Mouse (Mus musculus) hindbrain, embryonic 15.5 days (tissue): ENCODE data around the gene Armc6. TPM values are rescaled to one million over a fixed set of nuclear protein-coding genes. Genes with fewer than 3 reads are reported as not detected.

Experiments
- ATAC-seq: fragments of 200-750 bp; cut with Nextera tagmentation; 2 replicates; pipeline ENCODE4 v1.8.0; 2017; ENCODE audit warnings: low read depth, moderate number of reproducible peaks, moderate TSS enrichment; ENCODE audit not compliant: low FRiP score
- H3K27ac ChIP-seq: fragments of 300-500 bp; sonication (generic); replicated peaks from 2 replicates; pipeline ENCODE4 v1.5.1; 2015; ENCODE audit warnings: mild to moderate bottlenecking, inconsistent platforms
- H3K27me3 ChIP-seq: fragments of 300-500 bp; sonication (generic); 2 replicates; pipeline ENCODE4 v1.6.1; 2015; ENCODE audit warnings: control low read depth, inconsistent platforms
- H3K36me3 ChIP-seq: fragments of 300-500 bp; sonication (generic); 2 replicates; pipeline ENCODE4 v1.6.1; 2015; ENCODE audit warnings: control low read depth, inconsistent platforms
- H3K4me1 ChIP-seq: fragments of 300-500 bp; sonication (generic); replicated peaks from 2 replicates; pipeline ENCODE4 v1.6.1; 2015; ENCODE audit warnings: control low read depth, inconsistent platforms
- H3K4me2 ChIP-seq: fragments of 300-500 bp; sonication (generic); 2 replicates; pipeline ENCODE4 v1.6.1; 2015; ENCODE audit warnings: moderate library complexity, mild to moderate bottlenecking, inconsistent platforms
- H3K4me3 ChIP-seq: fragments of 300-500 bp; sonication (generic); 2 replicates; pipeline ENCODE4 v1.5.1; 2015; ENCODE audit warnings: mild to moderate bottlenecking, inconsistent platforms
- H3K9ac ChIP-seq: fragments of 300-500 bp; sonication (generic); 2 replicates; pipeline ENCODE4 v1.6.1; 2015; ENCODE audit warnings: inconsistent platforms
- H3K9me3 ChIP-seq: fragments of 300-500 bp; sonication (generic); 2 replicates; pipeline ENCODE4 v1.6.1; 2016; ENCODE audit warnings: control low read depth, inconsistent platforms
- WGBS: fragments of 180-500 bp; shearing (Covaris S2); methylation state at CpG from one replicate; pipeline ENCODE4 v1.1.7; 2015; 5-methylcytosine and 5-hydroxymethylcytosine counted together
- polyA plus RNA-seq: library from polyadenylated mRNA; unstranded; fragments of >200 nt; fragmentation: Nextera tagmentation; extraction: Ambion mirVana; gene quantifications from 2 replicates; pipeline ENCODE4 v1.2.1, GENCODE M21; 2015

Armc6 gene
- polyA plus RNA-seq, 1 experiment from 2014 or later, result 114 TPM

GRCm38 (mm10) chr8:70267674-70268073 is 33.4 kb upstream of the Armc6 start:
- no peaks in the 10 kb centered on the region for H3K27me3 ChIP-seq
- ATAC-seq, result no peak
- H3K36me3 ChIP-seq, result peaks cover 30% of the 10 kb centered on the region
- H3K4me1 ChIP-seq, result no peaks in the 10 kb centered on the region
- H3K9ac ChIP-seq, result no peak overlapping the region
- H3K4me3 ChIP-seq, result no peak overlapping the region
- no peak overlapping the region for H3K27ac ChIP-seq
- no peak overlapping the region for H3K4me2 ChIP-seq
- 83% methylated on average over 3 of the region's 3 CpGs for WGBS
- H3K9me3 ChIP-seq, result no peaks in the 10 kb centered on the region

DNA sequence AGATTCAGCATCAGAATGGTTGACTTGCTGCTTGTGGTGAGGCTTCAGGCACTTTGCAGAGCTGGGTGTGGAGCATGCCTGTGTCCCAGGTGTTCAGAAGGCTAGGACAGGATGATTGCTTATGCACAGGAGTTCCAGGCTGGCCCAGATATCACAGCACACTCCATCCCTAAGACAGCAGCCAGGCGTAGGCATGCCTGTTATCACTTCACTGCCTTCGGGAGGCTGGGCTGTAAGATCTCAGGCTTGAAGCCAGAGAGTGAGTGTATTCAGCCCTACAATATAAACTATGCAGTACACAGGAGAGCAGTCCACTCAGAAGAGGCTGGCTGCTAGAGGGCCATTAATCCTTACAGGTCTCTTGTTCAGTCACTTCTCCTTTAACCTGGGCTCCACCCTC is 24.8 kb upstream of the Armc6 start:
- Histone ChIP-seq H3K4me1 (no peaks in the 10 kb centered on the region), H3K9me3 (no peaks in the 10 kb centered on the region), H3K27ac (no peak overlapping the region), H3K27me3 (no peaks in the 10 kb centered on the region), H3K4me2 (no peak overlapping the region), H3K4me3 (no peak overlapping the region), H3K9ac (no peak overlapping the region), H3K36me3 (peaks cover 96% of the 10 kb centered on the region)
- no peak for ATAC-seq
- WGBS, result 89% methylated on average over 2 of the region's 2 CpGs

- 90% methylated on average over 5 of the region's 5 CpGs for WGBS
These were observed 24.3 kb upstream of the Armc6 start for GRCm38 (mm10) chr8:70258600-70258999.

GRCm38 (mm10) chr8:70257456-70257855 is 23.2 kb upstream of the Armc6 start:
- H3K4me3 ChIP-seq, result no peak overlapping the region
- WGBS, result 93% methylated on average over 3 of the region's 3 CpGs
- peaks cover 96% of the 10 kb centered on the region for H3K36me3 ChIP-seq
- ATAC-seq, result no peak
- no peaks in the 10 kb centered on the region for H3K9me3 ChIP-seq
- H3K9ac ChIP-seq, result no peak overlapping the region
- H3K4me2 ChIP-seq, result no peak overlapping the region
- no peaks in the 10 kb centered on the region for H3K4me1 ChIP-seq
- no peak overlapping the region for H3K27ac ChIP-seq
- H3K27me3 ChIP-seq, result no peaks in the 10 kb centered on the region

More at GRCm38 (mm10) chr8:70258600-70258999, 24.3 kb upstream of the Armc6 start:
- ATAC-seq, result no peak
- Histone ChIP-seq H3K4me3 (no peak overlapping the region), H3K27ac (no peak overlapping the region), H3K9ac (no peak overlapping the region), H3K27me3 (no peaks in the 10 kb centered on the region), H3K36me3 (peaks cover 96% of the 10 kb centered on the region), H3K9me3 (no peaks in the 10 kb centered on the region), H3K4me1 (no peaks in the 10 kb centered on the region), H3K4me2 (no peak overlapping the region)

GRCm38 (mm10) chr8:70254628-70255027 is 20.4 kb upstream of the Armc6 start:
- WGBS, result 84% methylated on average over 1 of the region's 1 CpGs
- no peak overlapping the region for H3K4me3 ChIP-seq
- no peaks in the 10 kb centered on the region for H3K4me1 ChIP-seq
- H3K9ac ChIP-seq, result no peak overlapping the region
- H3K4me2 ChIP-seq, result no peak overlapping the region
- ATAC-seq, result no peak
- H3K36me3 ChIP-seq, result peaks cover 97% of the 10 kb centered on the region
- no peak overlapping the region for H3K27ac ChIP-seq
- H3K27me3 ChIP-seq, result no peaks in the 10 kb centered on the region
- no peaks in the 10 kb centered on the region for H3K9me3 ChIP-seq

DNA sequence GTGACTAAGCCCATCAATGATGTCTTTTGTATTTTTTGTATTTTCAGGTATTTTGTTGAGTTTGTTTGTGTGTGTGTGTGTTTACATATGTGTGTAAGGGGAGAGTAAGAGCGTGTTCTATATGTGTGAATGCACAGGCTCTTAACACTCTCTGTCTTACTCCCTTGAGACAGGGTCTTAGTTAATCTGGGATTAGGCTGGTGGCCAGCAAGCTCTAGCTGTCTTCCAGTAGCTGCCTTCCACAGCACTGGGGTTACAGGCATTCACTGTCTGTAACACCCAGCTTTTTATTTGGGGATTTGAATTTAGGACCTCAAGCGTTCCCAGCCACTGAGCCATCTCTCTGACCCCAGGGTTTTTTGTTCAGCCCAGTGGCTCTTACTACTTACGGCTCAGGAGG is 13.6 kb upstream of the Armc6 start:
- Histone ChIP-seq H3K27ac (no peak overlapping the region), H3K9me3 (no peaks in the 10 kb centered on the region), H3K27me3 (no peaks in the 10 kb centered on the region), H3K4me2 (no peak overlapping the region), H3K4me1 (peaks cover 13% of the 10 kb centered on the region), H3K4me3 (no peak overlapping the region), H3K36me3 (peaks cover 81% of the 10 kb centered on the region), H3K9ac (no peak overlapping the region)
- no peak for ATAC-seq
- WGBS, result 86% methylated on average over 3 of the region's 3 CpGs

- Histone ChIP-seq H3K36me3 (peaks cover 79% of the 10 kb centered on the region), H3K9me3 (no peaks in the 10 kb centered on the region), H3K4me1 (peaks cover 13% of the 10 kb centered on the region), H3K9ac (no peak overlapping the region), H3K4me2 (no peak overlapping the region), H3K27ac (no peak overlapping the region), H3K27me3 (no peaks in the 10 kb centered on the region), H3K4me3 (no peak overlapping the region)
- 91% methylated on average over 6 of the region's 6 CpGs for WGBS
- ATAC-seq, result no peak
These were observed 12.4 kb upstream of the Armc6 start for GRCm38 (mm10) chr8:70246622-70247021.

GRCm38 (mm10) chr8:70240642-70241041 is 6.4 kb upstream of the Armc6 start:
- H3K36me3 ChIP-seq, result peaks cover 72% of the 10 kb centered on the region
- H3K9me3 ChIP-seq, result no peaks in the 10 kb centered on the region
- no peak overlapping the region for H3K9ac ChIP-seq
- no peaks in the 10 kb centered on the region for H3K27me3 ChIP-seq
- 87% methylated on average over 5 of the region's 5 CpGs for WGBS
- no peak overlapping the region for H3K27ac ChIP-seq
- H3K4me2 ChIP-seq, result no peak overlapping the region
- H3K4me3 ChIP-seq, result no peak overlapping the region
- ATAC-seq, result no peak
- peaks cover 22% of the 10 kb centered on the region for H3K4me1 ChIP-seq

DNA sequence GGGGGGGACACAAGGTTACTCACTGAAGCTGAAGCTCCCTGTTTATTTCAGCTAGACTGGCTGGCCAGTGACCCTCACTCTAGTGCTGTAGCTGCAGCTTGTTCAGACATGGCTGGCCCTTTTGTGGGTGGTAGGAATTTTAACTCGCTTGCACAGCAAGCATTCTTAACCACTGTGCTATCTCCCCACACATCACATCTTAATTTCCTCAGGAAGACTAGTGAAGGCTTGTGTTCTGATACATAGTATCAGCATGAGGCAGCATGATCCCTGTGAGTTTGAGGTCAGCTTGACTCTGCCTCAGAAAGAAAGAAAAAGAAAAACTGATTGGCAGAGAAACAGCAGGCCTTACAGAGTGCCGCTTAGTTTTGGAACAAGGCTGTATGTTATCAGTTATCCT is 3.6 kb upstream of the Armc6 start:
- Histone ChIP-seq H3K9ac (no peak overlapping the region), H3K27ac (no peak overlapping the region), H3K9me3 (no peaks in the 10 kb centered on the region), H3K4me1 (peaks cover 27% of the 10 kb centered on the region), H3K4me3 (no peak overlapping the region), H3K36me3 (peaks cover 50% of the 10 kb centered on the region), H3K27me3 (no peaks in the 10 kb centered on the region), H3K4me2 (no peak overlapping the region)
- 94% methylated on average over 2 of the region's 2 CpGs for WGBS
- ATAC-seq, result no peak

- WGBS, result under 1% methylated on average over 15 of the region's 15 CpGs
- no peaks in the 10 kb centered on the region for H3K9me3 ChIP-seq
- H3K4me3 ChIP-seq, result peak overlapping the region; percentile 87
- no peaks in the 10 kb centered on the region for H3K27me3 ChIP-seq
- H3K36me3 ChIP-seq, result peaks cover 39% of the 10 kb centered on the region
- H3K4me2 ChIP-seq, result peak overlapping the region; percentile 63
- no peak for ATAC-seq
- H3K4me1 ChIP-seq, result peaks cover 37% of the 10 kb centered on the region
- peak overlapping the region; percentile 97 for H3K27ac ChIP-seq
- H3K9ac ChIP-seq, result peak overlapping the region; percentile 80
These were observed 489 bp upstream of the Armc6 start for GRCm38 (mm10) chr8:70234781-70235128.

GRCm38 (mm10) chr8:70233606-70234005 is 660 bp downstream of the Armc6 start:
- Histone ChIP-seq H3K9me3 (no peaks in the 10 kb centered on the region), H3K4me2 (peak overlapping the region; percentile 63), H3K9ac (peak overlapping the region; percentile 80), H3K27me3 (no peaks in the 10 kb centered on the region), H3K27ac (peak overlapping the region; percentile 97), H3K4me1 (peaks cover 37% of the 10 kb centered on the region), H3K36me3 (peaks cover 43% of the 10 kb centered on the region), H3K4me3 (peak overlapping the region; percentile 87)
- ATAC-seq, result peak; percentile 32
- whole genome bisulfite sequencing, result 4% methylated on average over 13 of the region's 13 CpGs

DNA sequence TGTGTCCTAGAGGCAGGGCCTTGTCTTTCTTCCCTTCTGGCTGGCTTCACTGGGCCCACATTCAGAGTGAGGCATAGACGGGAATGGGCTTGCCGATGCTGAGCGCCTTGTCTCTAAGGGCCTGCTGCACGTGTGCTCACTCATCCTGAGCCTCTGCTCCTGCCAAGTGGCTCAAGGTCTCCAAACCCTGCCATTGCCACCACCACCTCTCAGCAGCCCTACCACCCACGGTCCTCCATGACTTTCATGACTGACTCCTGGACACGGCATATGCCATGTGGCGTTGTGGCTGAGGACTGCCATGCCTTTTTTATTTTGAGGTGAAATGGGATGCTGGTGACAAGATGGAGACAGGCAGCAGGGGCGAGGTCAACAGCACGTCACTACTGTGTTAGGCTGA is 3.4 kb downstream of the Armc6 start:
- H3K36me3 ChIP-seq, result peaks cover 37% of the 10 kb centered on the region

GRCm38 (mm10) chr8:70227997-70228396 is 6.3 kb downstream of the Armc6 start:
- Histone ChIP-seq H3K4me2 (no peak overlapping the region), H3K4me1 (peaks cover 12% of the 10 kb centered on the region), H3K36me3 (peaks cover 65% of the 10 kb centered on the region), H3K4me3 (no peak overlapping the region), H3K9ac (no peak overlapping the region), H3K27ac (no peak overlapping the region), H3K9me3 (no peaks in the 10 kb centered on the region), H3K27me3 (no peaks in the 10 kb centered on the region)
- 13% methylated on average over 4 of the region's 4 CpGs for WGBS
- no peak for ATAC-seq

More for the DNA sequence above, 3.4 kb downstream of the Armc6 start:
- Histone ChIP-seq H3K27me3 (no peaks in the 10 kb centered on the region), H3K4me3 (no peak overlapping the region), H3K9ac (no peak overlapping the region), H3K9me3 (no peaks in the 10 kb centered on the region), H3K27ac (no peak overlapping the region), H3K4me1 (peaks cover 26% of the 10 kb centered on the region), H3K4me2 (no peak overlapping the region)
- 91% methylated on average over 9 of the region's 9 CpGs for WGBS
- no peak for ATAC-seq
